Mouse (Mus musculus) MEL (cell line): ENCODE results near the gene Tmem160.

ENCODE experiments used
- CHD2 ChIP-seq: IDR thresholded peaks from 2 replicates; pipeline ENCODE4 v1.6.1; 2011; ENCODE audit warnings: low read length, improper control_type of control experiment
- CTCF ChIP-seq, 3 experiments: IDR thresholded peaks in 2 of 3; conservative IDR thresholded peaks in 1 of 3; 2 replicates each; pipeline ENCODE4 v1.5.1; 2011 to 2012; ENCODE audit warnings: low read length in 3 of 3, low read depth in 2 of 3, mild to moderate bottlenecking in 2 of 3, improper control_type of control experiment in 1 of 3, inconsistent platforms in 1 of 3, mixed read lengths in 1 of 3, moderate library complexity in 1 of 3; ENCODE audit not compliant: control insufficient read depth in 1 of 3, insufficient read depth in 1 of 3, poor library complexity in 1 of 3, severe bottlenecking in 1 of 3
- E2F4 ChIP-seq: IDR thresholded peaks from 2 replicates; pipeline ENCODE4 v1.6.1; 2011; ENCODE audit warnings: low read depth, low read length, improper control_type of control experiment, borderline replicate concordance
- EP300 ChIP-seq, 2 experiments: IDR thresholded peaks; 2 replicates each; pipeline ENCODE4 v1.6.1; 2011; ENCODE audit warnings: improper control_type of control experiment in 2 of 2, low read length in 2 of 2, low read depth in 1 of 2, mild to moderate bottlenecking in 1 of 2
- GATA1 ChIP-seq: IDR thresholded peaks from 2 replicates; pipeline ENCODE4 v1.6.1; 2011; ENCODE audit warnings: low read depth, low read length, improper control_type of control experiment
- HCFC1 ChIP-seq: IDR thresholded peaks from 2 replicates; pipeline ENCODE4 v1.6.1; 2012; ENCODE audit warnings: low read depth, mild to moderate bottlenecking, inconsistent platforms, low read length, improper control_type of control experiment, moderate library complexity
- MAX ChIP-seq: IDR thresholded peaks from 2 replicates; pipeline ENCODE4 v1.6.1; 2011; ENCODE audit warnings: low read length, improper control_type of control experiment
- POLR2A ChIP-seq, 2 experiments: IDR thresholded peaks; 2 replicates each; pipeline ENCODE4 v1.6.1; 2011 to 2012; ENCODE audit warnings: low read length in 2 of 2, mild to moderate bottlenecking in 2 of 2, control low read depth in 1 of 2, improper control_type of control experiment in 1 of 2, low read depth in 1 of 2, moderate library complexity in 1 of 2; ENCODE audit not compliant: control insufficient read depth in 1 of 2, insufficient read depth in 1 of 2, poor library complexity in 1 of 2
- TCF12 ChIP-seq: IDR thresholded peaks from 2 replicates; pipeline ENCODE4 v1.6.1; 2014; ENCODE audit warnings: low read depth, mild to moderate bottlenecking, inconsistent platforms, low read length, improper control_type of control experiment, moderate library complexity
- UBTF ChIP-seq: IDR thresholded peaks from 2 replicates; pipeline ENCODE4 v1.6.1; 2012; ENCODE audit warnings: low read depth, mild to moderate bottlenecking, inconsistent platforms, low read length, improper control_type of control experiment, moderate library complexity, borderline replicate concordance; ENCODE audit not compliant: insufficient read depth
- USF1 ChIP-seq: IDR thresholded peaks from 2 replicates; pipeline ENCODE4 v1.6.1; 2014; ENCODE audit warnings: low read depth, mild to moderate bottlenecking, inconsistent platforms, low read length, improper control_type of control experiment, moderate library complexity
- USF2 ChIP-seq, 2 experiments: IDR thresholded peaks; 2 replicates each; pipeline ENCODE4 v1.6.1; 2011 to 2012; ENCODE audit warnings: improper control_type of control experiment in 2 of 2, low read length in 2 of 2, borderline replicate concordance in 1 of 2, inconsistent platforms in 1 of 2, low read depth in 1 of 2, mild to moderate bottlenecking in 1 of 2; ENCODE audit not compliant: insufficient read depth in 1 of 2

- TF ChIP-seq CTCF (IDR thresholded peaks at IDR 0.05 in 2 of 3, conservative IDR thresholded peaks at IDR 0.05 in 1 of 3; ENCODE audit: control insufficient read depth in 1 of 3, insufficient read depth in 1 of 3, low read depth in 2 of 3, low read length in 3 of 3, poor library complexity in 1 of 3, severe bottlenecking in 1 of 3), result no peak
- no peak for TF ChIP-seq E2F4
- no peak for TF ChIP-seq USF2 (IDR thresholded peaks at IDR 0.05; ENCODE audit: borderline replicate concordance in 1 of 2, insufficient read depth in 1 of 2, low read depth in 1 of 2, low read length in 2 of 2)
- TF ChIP-seq POLR2A (IDR thresholded peaks at IDR 0.05; ENCODE audit: control insufficient read depth in 1 of 2, insufficient read depth in 1 of 2, low read depth in 1 of 2, low read length in 2 of 2, poor library complexity in 1 of 2), result no peak
- TF ChIP-seq HCFC1, result no peak
- no peak for TF ChIP-seq GATA1
- TF ChIP-seq USF1, result no peak
- TF ChIP-seq EP300 (IDR thresholded peaks at IDR 0.05; ENCODE audit: low read depth in 1 of 2, low read length in 2 of 2), result no peak
- TF ChIP-seq TCF12, result no peak
- TF ChIP-seq CHD2, result no peak
- TF ChIP-seq MAX, result no peak
- no peak for TF ChIP-seq UBTF
Observed at GRCm38 (mm10) chr7:16435088-16435487, 17.5 kb upstream of the Tmem160 start.
